Mouse (Mus musculus) B cell, adult 2 months (primary cell): Measurements from ENCODE around the gene Ccndbp1.
"Not testable (repeated sequence)": the region's sequence is repeated elsewhere in the genome, so short reads cannot be mapped to it uniquely, and the experiment has no call there.

Experiments
- DNase-seq, 2 experiments: peaks; one replicate each; pipeline ENCODE4 v3.0.0; 2022

Ccndbp1 gene

DNA sequence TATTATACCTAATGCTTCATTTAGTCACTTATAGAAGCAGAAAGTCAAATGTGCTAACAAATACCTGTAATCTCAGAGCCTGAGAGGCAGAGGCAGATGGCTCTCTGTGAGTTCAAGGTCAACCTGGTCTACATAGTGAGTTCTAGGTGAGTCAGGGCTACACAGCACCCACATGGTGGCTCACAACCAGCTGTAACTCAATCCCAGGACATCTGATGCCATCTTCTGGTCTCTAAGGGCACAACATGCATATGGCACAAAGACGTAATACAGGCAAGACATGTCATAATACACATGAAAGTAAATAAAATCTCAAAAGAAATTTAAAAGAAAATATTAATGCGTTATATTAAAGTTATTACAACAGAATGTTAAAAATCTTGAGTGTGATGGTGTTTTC, 4.6 kb upstream of the Ccndbp1 start:
- DNase-seq: peak; percentile 3 to 22

GRCm38 (mm10) chr2:121004018-121004811, 4.0 kb upstream of the Ccndbp1 start:
- DNase-seq: no peak

- DNase-seq: no peak
These were observed 1.2 kb upstream of the Ccndbp1 start for GRCm38 (mm10) chr2:121006986-121007385.

- peak in 1 of 2 experiments; percentile 10 for DNase-seq
These were observed 433 bp downstream of the Ccndbp1 start for GRCm38 (mm10) chr2:121008664-121009007.

DNA sequence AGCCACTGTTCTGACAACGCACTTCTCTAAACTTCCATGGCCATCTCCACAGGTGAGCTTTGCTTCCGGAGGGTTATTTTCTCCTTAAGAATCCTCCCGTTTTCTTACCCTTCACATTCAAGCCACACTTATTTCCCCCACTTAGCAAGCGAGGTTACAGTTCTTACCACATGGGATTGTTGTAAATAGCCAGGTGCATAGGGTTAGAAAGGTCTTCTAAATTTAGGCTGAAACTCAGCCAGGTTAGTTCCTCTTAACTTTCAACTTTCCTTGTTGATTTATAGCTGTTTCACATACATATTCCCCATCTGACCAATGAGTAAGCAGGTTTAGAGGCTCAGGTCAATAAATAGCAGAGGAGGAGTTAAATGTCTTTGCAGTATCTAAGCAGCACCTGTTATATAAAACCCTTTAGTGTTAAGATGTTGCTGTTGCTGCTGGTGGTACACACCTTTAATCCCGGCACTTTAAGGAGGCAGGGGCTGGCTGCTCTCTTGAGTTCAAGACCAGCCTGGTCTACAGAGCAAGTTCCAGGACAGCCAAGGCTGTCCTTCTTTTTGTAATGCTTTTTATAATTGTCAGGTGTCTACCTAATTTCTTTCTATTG, 971 bp downstream of the Ccndbp1 start:
- DNase-seq: no peak

DNA sequence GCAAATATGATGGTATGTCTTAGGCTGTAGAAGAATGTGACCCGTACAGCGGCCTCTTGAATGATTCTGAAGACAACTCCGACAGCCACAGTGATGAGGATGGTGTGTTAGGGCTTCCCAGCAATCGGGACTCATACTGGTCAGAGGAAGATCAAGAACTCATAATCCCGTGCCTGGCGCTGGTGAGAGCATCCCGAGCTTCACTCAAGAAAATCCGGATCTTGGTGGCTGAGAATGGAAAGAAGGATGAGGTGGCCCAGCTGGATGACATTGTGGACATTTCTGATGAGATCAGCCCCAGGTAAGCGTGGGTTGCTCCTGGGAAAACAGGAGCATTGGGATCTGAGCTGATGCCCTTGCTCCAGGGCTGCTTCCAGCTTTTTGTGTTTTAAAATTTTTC, 4.5 kb downstream of the Ccndbp1 start:
- no peak for DNase-seq

DNA sequence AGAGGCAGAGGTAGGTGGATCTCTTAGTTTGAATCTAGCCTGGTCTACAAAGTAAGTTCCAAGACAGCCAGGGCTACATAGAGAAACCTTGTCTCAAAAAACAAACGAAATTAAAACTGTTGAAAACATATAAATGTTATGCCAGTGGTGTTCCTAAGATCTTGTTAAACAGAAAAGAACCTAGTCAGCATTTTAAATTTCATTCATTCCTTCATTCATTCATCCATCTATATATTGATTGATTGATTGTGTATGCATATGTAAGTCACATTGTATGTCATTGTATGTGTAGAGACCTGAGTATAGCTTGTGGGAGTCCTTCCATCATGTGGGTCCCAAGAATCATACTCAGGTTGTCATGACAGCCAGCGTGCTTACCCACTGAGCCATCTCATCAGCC, 7.3 kb downstream of the Ccndbp1 start:
- DNase-seq: no peak

GRCm38 (mm10) chr2:121016226-121016625, 8.0 kb downstream of the Ccndbp1 start:
- DNase-seq: no peak

- no peak for DNase-seq
These were observed 8.9 kb downstream of the Ccndbp1 start for GRCm38 (mm10) chr2:121017151-121017550.

DNA sequence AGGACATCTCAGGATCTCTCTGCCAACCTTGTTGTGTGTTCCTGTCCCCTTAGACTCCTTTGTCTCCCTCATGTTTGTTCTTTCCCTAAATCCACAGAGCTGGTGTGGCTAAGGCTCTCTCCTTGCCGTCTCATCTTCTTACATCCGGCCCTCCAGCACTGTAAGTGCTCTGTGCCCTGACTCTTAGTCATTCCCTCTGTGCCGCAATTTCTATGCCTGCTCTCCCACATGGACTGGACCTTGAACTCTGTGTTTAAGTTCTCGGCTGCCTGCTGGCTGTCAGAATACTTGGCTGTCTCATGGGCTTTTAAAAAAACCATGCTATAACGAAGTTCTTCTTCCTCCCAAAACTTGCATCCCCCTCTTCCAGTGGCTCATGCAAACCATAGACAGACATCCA, 14.7 kb downstream of the Ccndbp1 start:
- DNase-seq: no peak

DNA sequence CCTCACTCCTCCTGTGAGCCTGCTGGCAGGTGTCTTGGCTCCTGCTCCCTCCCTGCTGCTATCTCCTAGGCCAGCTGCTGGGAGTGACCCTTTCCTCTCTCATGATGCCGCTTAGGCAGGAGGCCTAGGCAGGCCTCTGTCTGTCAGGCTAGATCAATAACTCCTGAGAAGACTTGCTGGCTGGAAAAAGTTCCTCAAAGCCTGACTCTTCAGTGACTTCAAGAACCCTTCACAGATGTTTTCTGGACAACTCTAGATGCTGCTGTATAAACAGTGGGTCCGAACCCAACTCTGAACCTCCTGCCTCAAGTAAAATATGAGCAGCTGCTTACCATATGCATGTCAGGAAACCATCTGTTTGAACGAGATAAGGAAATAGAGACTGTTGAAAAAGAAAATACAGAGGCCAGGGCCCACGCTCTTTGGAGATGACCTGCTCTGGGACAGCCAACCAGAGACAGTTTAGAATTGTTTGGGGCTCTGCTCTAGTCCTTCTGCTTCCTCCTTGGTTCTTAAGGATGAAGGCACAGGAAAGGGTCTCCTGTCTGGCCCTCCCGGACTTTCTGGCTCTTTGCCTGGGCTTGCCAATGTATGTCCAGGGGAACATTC, 28.6 kb downstream of the Ccndbp1 start, which contains the start of gene Epb42:
Epb42 (minus strand) TSS at position 340 of the 609 bp plus-strand sequence.
- DNase-seq: no peak

- DNase-seq: not testable (repeated sequence)
These were observed 30.6 kb downstream of the Ccndbp1 start for GRCm38 (mm10) chr2:121038851-121039250.

GRCm38 (mm10) chr2:121039382-121039781, 31.2 kb downstream of the Ccndbp1 start:
- DNase-seq: no peak

- DNase-seq: peak; percentile 3 to 10
These were observed 32.9 kb downstream of the Ccndbp1 start for GRCm38 (mm10) chr2:121041098-121041497.

DNA sequence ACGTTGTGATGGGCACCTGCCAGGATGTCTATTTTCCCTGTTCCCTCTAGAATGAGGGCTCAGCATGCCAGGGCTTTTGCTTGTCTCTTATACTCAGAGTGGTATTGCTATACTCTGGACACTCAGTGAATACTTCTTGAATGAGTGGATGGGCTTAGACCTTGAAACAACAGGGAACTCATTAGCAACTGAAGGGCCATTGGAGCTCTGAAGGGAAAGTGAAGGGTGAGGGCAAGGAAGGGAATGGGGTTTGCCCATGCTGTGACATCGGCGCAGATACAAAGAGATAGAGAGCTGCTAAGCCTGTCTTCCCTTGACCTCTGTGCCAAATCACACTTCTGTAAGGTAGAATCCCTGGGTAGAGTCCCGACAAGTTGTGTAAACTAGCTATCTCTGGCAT, 37.5 kb downstream of the Ccndbp1 start:
- no peak for DNase-seq

GRCm38 (mm10) chr2:121052176-121052575, 44.0 kb downstream of the Ccndbp1 start:
- DNase-seq: no peak

- DNase-seq: no peak
These were observed 45.9 kb downstream of the Ccndbp1 start for GRCm38 (mm10) chr2:121054060-121054459.

DNA sequence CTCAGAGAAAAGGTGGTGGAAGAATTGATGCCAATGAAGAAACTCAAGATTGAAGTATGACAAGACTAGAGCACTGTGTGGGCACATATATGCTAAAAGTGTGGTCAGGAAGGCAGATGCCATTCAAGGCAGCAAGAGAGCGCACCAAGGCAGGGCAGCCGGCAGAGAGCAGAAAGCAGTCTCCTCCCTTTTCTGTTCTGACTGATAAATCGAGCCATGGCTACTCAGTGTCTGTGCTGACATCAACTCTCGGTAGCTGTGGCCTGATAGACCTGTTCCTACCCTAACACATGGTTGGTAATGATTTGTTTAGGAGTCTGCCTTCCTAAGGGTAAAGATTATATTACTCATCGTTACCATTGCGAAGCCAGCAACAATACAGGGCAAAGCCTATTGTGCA, 47.7 kb downstream of the Ccndbp1 start:
- no peak for DNase-seq

DNA sequence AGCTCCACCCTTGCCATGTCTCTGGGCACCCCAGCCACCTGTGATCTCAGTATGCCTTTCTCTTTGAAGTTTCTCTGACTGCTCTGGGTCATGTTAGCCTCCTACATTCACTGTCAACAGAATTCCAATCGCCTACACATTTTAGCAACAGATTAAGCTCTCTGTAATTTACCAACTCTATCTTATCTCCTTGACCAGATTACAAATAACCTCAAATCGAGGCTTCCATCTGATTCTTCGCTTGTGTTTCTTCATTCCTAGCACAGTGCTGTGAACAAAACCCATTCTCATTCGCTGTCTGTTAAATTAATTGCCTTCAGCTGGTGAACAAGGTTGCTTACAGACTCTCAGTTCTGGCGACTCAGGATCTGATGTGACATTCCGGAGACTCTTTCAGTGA, 49.8 kb downstream of the Ccndbp1 start:
- DNase-seq: no peak

GRCm38 (mm10) chr2:121061315-121061714, 53.1 kb downstream of the Ccndbp1 start:
- no peak for DNase-seq
